Mouse (Mus musculus) ovary, postnatal 10 days (tissue): ENCODE measurements around the gene Sdc1.

Source experiments
- DNase-seq: peaks from one replicate; pipeline ENCODE4 v3.0.0; 2022; ENCODE audit warnings: low spot score

Gene Sdc1

DNA sequence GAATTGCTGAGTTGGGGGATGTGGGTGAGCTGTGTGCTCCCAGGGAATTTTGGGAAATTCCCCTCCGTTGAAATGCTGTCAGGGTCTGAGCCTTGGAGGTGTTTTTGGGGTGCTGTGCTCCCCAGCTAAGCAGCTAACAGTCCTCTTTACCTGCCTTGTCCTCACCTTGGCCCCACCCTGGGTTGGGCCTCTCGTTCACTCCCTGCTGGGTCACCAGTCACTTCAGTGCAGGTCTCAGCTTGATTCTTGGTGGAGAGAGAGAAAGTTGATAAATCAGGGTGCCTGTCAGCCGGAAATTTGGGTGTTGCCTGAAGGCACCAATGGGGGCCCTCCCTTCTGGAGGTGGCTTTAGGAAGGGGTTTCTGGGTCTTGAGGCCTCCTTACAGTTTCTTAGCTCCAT, 11.4 kb downstream of the Sdc1 start:
- DNase-seq: no peak

DNA sequence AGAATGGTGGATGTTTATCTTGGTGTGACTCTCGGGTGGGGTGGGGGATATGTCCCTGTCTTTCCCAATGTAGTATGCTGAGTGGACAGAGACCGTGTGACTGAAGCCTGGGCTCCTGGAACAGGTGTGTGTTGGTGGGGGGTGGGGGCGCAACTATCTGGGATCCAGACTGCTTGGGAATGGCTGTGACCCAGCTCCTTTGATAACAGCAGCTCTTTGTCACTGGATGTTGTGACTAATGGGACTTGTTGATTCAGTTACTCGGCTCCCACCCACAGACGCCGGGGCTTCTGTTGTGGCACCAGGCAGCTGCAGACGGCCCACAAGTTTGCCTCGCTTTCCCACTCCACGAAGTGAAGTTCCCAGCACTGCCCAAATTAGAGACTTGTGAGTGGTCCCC, 13.1 kb downstream of the Sdc1 start:
- no peak for DNase-seq

DNA sequence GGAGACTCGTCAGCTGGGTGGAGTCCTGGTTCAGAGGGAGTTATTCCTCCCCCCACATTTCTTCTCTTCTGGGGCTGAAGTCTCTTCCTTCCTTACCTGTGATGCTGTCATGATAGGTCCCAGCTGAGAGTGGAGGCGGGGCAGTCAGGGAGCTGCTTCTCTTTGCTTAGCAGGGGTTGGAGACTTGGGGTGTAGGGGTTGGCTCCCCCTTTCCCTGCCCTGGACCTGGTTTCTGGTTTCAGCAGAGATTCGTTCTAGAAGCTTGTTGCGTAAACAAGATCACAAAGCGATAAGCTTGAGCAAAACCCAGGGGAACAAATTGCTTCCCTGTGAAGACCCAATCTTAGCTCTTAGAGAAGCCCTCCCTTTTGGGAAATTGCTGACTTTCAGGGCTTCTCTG, 15.4 kb downstream of the Sdc1 start:
- no peak for DNase-seq

DNA sequence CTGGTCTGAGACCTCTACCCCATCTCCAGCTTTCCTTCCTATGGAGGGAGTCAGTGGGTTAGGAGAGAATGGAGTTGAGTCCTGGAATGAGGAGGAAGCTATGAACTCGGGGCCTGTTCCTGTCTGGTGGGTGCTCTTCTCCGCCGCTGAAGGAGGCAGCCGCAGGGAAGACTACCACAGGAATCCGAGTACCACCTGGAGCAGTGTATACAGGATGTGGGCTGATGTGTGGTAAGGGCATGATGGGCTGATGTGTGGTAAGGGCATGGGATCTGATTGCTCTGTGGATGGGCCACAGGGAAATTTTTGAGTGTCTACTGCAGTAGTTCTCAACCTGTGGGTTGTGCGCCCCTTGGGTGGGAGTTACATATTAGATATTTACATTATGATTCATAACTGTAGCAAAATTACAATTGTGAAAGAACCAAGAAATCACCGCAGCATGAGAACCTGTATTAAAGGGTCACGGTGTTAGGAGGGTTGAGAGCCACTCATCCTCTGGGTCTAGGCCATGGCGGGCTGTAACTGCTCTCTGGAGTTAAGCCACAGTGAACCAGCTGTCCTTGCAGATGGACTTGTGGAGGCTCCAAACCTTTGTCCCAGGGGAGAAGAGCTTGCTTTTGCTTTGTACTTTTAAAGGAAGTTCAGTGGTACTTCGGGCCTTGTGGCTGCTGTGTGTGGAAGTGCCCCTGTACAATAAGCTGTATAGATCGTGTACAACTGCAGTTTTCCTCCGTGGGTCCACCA, 16.0 kb downstream of the Sdc1 start:
- no peak for DNase-seq

DNA sequence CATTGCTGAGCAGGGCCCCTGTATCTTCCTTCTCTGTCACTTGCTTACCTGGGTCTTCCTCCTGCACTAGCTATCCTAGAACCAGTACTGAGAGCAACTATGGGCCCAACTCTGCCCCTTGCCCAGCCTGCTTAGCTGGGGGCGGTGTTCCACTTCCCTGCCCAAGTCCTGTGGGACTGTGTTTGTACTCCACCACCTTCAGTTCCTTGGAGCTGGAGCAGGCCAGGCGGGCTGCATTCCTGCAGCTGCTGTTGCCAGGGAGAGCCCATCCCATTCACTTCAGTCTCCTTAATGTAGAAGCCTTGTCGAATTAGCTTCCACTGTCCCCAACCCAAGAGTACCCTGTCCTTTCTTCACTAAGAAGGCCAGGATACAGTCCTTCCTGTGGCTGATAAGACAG, 17.3 kb downstream of the Sdc1 start:
- DNase-seq: no peak

DNA sequence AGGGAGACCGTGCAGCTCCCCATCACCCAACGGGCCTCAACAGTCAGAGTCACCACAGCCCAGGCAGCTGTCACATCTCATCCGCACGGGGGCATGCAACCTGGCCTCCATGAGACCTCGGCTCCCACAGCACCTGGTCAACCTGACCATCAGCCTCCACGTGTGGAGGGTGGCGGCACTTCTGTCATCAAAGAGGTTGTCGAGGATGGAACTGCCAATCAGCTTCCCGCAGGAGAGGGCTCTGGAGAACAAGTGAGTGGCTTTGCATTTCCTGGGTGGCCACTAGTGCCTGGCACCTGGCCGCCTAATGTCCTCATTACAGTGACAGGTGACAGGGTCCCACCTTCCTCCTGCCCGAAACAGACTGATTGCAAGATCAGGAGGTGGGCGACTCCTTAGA, 19.5 kb downstream of the Sdc1 start:
- DNase-seq: no peak

DNA sequence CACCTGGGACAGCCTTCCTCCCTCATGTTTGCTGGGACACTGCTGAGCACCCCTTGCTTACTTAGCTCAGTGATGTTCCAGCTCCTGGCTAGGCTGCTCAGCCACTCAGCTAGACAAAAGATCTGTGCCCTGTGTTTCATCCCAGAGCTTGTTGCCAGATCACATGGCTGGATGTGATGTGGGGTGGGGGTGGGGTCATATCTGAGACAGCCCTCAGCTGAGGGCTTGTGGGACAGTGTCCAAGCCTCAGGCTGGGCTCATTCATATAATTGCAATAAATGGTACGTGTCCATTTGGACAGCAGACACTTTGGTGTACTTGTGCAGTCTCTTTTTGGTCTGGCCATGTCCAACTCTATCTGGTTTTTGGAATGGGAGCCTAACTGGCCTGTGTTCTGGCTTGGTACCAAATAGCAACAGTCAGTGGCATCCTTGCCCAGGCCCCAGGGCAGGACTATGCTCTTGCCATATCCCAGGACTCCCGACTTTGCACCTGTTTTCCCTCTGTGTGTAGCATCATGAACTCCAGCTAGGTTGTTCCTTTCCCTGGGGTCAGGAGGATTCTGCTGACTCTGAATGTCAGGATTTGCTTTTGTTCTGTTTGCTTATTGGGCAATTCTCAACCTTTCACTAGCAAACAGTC, 22.4 kb downstream of the Sdc1 start:
- DNase-seq: no peak

DNA sequence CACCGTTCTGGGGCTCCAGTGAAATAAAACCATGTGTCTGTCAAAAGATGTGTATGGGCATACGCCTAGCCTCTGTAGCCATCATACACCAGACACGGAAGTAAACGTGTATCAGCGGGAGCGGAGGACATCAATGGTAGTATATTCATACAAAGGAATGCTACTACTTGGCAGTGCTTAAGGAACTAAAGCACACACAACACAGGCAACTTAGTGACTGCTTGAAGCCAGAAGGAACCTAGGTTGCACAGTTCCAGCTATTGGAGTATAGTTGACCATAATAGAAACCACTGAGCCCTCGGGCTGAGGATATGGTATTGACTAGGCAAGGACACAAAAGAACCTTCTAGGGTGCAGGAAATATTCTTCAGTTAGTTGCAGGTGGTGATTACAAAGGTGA, 26.8 kb downstream of the Sdc1 start:
- DNase-seq: no peak

DNA sequence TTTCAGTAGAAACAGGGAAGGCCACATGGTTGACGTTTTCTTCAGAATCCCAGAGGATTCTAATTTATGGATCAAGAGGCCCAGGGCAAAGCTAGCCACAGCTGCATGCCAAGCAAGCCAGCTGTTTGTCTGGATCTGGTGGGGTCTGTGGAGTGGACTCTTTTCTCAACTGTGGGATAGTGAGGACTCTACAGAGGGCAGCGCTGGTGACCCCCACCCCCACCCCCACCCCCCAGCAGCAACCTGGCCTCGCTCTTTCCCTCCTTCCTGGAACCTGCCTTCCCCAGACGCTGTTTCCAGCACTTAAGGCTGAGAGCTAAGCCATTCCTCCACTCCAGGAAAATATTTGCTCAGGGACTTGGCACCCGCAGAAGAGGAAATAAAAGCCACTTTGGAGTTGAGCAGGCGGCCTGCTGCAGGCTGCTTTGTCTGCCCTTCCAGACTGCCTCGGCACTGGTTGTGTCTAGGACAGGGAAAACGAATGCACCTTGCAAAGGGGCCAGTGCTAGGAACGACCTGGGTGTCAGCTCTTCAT, 27.4 kb downstream of the Sdc1 start:
- DNase-seq: no peak

DNA sequence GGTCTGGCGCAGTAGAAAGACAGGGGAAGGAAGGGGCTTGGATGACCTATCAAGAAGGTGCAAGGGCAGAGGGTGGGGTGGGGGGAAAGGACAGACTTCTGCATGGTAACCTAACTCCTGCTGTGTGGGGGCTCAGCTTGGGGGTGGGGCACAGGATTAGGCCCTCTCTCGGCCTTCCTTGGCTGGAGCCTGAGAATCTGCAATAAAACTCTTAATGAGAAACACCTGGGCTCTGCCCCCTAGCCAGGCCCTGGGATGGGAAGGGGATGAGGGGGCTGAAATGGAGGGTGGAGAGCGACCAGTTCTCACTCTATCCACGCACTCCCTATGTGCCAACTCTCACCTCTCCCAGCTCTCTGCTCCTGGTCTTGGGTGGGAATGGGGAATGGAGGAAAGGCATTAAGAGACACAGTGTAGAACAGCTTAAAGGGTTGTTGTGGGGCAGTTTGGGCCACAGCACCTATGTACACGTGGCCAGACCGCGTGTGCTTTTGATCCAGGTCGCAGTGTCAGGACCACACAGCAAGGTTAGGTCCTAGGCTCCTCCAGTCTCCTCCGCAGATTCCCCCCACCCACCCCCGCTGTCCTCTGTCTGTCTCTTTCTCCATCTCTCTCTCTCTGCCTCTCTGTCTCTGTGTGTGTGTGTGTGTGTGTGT, 32.4 kb downstream of the Sdc1 start:
- DNase-seq: no peak

DNA sequence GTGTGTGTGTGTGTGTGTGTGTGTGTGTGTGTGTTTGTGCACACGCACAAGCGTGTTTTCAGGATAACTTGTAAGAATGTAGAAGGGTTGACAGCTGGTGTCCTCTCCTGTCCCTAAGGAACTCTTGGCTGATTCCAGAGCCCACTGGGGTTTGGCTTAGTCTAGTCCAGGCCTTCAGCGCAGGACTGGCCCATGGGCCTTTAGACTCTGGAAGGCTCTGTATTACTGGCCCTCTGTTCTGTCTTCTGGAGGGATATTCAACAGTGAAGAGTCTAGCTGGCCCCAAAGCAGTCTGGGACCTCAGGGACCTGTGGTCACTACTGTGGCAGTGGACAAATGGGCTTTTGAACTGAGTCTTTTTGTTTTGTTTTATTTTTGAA, 32.9 kb downstream of the Sdc1 start:
- no peak for DNase-seq

DNA sequence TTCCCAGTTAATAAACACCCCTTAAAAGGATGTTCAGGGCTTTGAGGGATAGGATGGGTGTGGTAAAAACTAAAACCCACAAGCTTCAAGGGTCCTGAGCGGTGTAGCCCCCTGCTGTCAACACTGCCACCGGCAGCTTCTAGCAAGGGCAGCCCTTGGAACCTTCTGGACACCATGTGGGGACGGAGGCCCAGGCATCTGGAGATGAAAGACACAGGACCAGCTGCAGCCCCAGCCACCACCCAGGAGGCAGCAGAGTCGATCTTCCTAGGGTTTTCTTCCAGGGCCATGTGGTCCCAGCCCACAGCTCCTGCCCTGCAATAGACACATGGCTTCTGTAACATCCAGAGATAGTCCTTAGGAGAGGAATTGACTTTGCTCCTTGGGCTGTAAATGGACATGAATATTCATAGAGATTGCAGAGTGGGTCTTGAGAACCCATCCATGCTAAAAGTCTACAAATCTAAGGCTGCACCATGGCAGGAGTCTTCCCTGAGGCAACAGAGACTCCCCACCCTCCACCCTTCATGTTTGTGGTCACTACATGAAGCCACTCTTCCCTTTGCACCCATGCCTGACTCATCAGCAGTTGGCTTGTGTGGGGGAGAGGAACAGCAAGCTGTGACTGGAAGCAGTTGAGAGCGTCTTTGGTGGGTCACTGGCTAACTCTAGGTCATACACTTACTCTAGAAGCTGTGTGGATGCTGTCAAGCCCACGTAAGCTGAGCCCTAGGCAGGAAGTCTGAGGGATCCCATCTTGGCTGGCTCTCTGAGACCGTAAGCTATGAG, 34.0 kb downstream of the Sdc1 start:
- no peak for DNase-seq

DNA sequence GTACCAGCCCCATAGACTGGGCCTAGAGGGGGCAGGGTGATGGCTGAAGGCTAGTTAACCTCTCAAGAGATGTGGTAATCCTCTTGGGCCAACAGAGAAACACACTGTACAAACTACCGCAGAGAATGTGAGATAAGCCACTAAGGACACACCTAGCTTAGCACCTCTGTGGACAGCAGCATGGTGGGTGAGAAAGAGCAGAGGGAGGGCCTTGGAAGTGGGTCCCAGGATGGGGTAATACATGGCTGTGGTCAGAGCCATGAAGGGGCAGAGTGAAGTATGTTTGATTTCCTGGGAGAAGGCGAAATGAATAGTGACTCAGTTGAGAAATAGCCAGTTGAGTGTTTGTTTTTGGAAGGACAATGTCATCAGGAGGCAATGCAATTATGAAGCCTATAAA, 38.0 kb downstream of the Sdc1 start:
- no peak for DNase-seq

DNA sequence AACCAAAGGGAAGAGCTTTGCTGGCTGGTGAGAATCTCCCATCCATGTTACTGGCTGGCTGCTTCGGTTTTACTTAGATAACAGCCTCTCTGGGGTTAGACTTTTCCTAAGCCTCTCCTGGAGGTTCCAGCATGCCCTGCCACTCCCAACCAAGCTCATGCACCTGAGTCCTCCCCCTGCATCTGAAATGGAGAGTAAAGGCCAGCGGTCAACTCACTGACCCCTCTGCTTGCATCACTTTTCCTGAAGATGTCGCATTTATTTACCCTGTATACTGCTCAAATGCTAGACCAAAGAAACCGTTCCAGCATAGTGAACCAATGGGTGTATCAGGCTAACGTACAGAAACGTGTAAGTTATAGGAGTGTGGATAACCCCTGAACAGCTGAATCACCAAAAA, 38.5 kb downstream of the Sdc1 start:
- DNase-seq: no peak

DNA sequence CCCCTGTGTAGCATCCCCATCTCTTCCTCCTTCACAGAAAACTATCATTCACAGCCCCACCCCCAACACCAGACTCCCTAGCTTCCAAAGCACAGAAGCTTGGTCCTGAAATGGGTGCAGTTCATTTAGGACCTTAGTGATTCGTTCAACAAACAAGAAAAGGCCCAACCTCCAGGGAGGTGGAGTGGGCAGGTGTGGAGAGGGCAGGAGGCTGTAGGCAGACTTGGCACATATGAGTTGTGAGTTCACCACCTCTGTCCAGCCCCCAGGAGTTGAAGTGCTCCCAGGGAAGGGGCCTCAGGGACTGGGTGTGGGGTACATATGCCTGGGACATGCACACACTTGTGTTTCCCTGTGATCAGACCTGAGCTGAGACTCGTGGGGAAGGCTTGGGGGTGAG, 39.8 kb downstream of the Sdc1 start:
- DNase-seq: no peak

DNA sequence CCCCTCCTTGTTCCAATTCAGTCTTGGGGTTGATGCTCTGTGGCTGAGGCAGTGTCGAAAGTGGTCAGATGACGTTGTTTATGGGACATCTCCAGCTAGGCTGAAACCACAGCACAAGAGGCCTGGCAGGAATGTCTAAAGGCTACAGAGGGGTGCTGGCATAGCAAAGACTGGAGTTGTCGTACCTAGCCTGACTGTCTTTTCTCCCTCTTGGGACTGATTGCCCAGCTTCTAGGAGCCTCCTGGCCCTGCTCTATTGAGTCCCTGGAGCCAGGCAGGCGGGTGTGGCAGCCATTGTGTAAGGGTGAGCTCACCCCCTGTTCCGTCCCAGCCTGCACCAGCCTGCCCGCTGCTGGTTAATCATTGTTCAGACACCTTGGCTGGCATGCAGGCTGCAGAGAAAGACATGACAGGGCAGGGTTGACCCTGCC, 40.3 kb downstream of the Sdc1 start:
- no peak for DNase-seq

DNA sequence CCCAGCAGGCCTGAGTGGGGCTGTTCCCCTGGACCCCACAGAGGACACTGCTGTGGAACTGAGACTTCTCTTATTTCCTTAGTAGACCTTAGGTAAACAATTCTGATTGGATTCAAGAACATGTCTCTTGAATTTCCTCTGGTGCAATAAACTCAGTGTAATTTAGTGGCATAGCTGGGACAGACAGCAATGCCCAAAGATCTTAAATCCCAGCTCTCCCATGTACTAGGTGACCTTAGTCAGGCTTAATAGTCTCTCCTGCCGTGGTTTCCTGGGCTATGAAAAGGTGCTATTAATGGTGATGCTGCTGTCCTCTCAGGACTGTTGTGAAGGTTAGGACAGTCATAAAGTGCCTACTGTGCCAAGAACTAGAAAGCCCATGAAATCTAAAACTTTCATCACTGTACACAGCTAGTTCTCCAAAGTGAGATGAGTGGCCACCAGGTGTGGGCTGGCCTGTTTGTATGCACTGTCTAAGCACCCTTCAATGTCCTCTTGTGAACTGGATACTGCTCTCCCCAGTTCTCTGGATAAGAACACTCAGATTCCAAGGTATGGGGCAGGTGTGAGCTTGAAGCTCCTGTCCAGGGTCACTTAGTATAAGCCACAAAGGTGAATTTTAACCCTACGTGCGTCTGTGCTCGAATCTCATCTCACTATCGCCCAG, 40.9 kb downstream of the Sdc1 start:
- DNase-seq: no peak

DNA sequence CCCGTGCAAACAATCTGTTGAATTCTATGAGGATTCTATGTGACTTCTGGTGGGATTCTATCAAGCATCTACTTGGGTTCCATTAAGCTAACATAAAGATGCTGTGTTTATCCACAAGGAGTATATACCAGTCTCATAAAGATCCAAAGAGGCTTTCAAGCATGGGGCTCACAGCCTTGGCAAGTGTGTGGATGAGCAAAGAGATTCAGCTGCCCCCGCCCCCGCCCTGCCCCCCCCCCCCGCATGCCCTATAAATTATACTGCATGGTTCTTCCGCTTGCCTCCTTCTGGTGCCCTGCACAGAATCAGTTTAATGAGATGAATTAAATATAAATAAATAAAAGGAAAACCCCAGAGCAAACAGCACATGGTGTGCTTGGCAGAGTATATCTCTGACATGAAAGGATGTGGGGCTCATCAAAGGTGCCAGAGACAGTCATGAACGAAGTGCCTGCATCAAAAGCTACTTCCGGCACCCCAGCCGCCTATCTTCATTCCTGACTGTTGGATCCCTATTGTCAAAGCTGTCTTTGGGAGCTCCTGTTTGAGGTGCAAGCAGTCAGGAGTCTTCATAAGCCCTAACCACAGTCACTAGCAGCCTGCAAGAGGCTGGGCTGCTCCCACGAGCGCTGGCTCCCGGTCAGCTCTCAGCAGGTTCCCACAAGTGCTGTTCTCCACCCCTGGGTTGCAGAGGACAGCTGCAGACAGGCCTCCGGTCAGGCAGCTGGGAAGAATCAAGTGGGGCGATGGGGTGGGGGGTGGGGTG, 46.5 kb downstream of the Sdc1 start:
- no peak for DNase-seq

DNA sequence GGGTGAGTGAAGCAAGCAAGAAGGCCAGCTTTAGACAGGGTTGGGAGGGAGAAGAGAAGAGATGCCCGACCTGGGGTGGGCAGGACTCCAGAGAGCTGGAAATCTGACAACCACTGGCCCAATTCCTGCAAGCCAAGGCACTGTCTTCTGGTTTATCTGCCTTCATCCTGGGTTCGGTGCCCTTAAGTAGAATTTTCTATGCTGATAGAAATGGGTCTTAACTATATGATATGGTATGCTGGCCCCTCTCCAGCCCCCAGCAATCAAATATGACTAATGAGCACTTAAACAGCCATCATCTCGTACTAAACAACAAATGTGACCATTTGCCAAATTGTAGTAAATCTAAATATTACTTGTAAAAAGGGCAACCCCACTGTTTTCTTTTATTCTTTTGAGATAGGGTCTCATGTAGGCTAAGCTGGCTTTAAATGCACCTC, 47.1 kb downstream of the Sdc1 start:
- DNase-seq: no peak

DNA sequence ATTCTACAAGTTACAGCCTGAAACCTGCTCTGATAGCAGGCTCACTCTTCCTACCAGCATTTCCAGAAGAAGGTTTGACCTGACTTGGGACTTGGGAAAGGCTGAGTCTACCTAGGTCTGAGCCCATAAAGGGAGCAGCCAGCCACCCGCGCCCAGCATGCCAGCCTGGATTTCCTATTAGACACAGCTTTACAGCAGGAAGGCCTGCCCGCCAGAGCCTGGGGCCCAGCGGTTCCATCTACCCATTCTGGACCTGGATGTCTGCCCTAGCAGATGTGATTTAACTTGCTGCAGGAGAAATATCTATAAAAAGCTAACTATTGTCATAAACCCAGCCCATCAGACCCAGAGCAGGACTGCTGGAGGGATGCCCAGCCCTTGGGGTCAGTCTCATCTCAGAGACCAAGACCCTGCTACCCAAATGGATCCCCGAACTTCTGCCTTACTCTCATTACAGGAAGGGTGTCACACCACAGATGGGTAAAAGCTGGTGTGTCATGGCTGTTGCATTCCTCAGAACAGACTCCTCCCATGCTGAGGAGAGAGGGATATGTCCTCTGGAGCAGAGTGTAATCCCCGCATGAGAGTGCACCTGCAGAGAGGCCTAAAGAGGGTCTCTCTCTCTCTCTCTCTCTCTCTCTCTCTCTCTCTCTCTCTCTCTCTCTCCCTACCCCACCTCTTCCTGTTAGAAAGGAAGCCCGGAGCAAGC, 54.0 kb downstream of the Sdc1 start:
- DNase-seq: no peak
